Mouse (Mus musculus) spleen, adult 2 months (tissue): ENCODE data around the gene Bpi.

Experiments
- CTCF ChIP-seq: fragments of 200-500 bp; IDR thresholded peaks from 2 replicates; pipeline ENCODE4 v1.5.1; 2011; ENCODE audit warnings: mild to moderate bottlenecking, inconsistent platforms; ENCODE audit not compliant: insufficient read depth, insufficient read length, insufficient replicate concordance; ENCODE audit errors: extremely low read depth
- POLR2A ChIP-seq: fragments of 200-500 bp; IDR thresholded peaks from 2 replicates; pipeline ENCODE4 v1.6.1; 2011; ENCODE audit warnings: low read depth, low read length, inconsistent platforms

DNA sequence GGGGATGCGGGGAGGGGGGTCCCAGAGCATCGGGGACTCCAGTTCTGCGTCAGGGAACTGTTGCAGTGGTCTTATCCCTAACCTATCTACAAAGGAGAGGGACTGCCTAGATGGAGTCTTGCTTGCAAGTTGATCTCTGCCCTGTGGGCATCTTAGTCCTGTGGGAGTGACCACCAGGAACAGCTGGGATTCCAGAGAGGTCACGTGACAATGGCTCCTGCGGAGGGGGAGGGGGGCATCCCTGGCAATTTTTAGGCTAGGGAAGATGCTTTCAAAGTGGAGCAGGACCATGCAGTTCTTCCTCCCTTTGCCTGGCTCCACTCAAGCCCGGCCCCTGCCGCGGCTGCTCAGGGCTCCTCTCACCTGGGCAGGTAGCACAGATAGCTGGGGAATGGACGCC, 48.1 kb upstream of the Bpi start:
- TF ChIP-seq POLR2A (no peak), CTCF (no peak)
